Mouse (Mus musculus): ENCODE results near the gene Ankrd23. TPM values are rescaled to one million over a fixed set of nuclear protein-coding genes. Genes with fewer than 3 reads are reported as not detected.

The Ankrd23 gene
- total RNA-seq, 2 experiments from 2014 or later = 5.0 to 8.1 TPM

DNA sequence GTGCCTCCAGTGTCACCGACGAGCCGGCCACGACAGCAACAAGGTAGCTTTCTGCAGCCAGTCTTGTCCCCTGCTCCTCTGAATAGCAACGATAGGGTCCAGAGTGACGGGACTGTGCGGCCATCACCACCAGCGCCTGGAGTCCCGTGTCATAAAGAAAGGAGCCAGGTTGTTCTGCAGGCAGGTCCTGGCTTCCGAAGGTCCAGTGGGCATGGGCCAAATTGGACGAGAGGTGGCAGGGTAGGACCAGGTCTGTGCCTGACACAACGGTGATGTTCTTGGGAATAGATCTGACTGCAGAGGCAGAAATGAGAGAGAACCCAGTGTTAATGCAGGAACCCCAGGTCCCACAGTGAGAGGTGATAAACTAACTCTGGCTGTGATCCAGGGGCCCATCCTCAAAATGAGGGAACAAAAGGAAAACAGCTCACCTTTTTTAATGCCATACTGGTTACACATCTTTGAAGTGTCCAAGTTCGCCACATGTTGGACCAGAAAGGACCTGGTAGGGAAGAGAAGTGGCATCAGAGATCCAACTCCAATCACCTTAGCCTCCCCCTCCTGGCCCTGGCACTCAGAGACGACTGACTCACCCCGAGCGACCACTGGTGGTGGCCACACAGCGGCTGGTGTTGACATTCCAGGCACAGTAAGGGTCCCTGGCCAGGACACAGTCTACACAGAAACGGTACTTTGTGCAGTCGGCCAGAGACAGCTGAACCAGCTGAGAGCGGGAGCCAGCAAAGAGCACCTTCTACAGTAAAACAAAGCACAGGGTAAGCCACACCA is 13.6 kb upstream of the Ankrd23 start:
- H3K27ac ChIP-seq = no peak overlapping the region
- no peak for DNase-seq (ENCODE audit: extremely low spot score in 1 of 2, low spot score in 2 of 2)
- H3K4me3 ChIP-seq = no peak overlapping the region
- intact Hi-C loops (cut with DNase I) = no loop called here
- TF ChIP-seq CTCF (IDR thresholded peaks at IDR 0.05) = no peak

DNA sequence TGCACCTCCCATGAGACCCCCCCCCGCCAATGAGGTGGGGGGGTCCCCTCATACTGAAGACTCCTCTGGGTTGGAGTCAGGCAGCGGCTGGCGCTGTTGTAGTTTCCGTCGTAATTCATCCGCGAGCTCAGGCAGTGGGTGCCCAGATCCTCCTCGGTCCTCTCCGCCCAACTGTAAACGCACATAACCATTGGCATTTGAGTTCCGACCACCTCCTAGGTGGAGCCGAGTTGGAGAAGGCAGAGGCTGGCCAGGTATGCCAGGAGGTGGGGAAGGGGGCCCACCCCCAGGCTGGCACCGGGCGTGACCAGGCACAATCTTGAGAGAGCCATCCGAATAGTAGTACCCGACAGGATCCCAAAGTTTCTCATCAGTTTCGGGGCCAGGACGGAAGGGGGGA is 12.8 kb upstream of the Ankrd23 start:
- TF ChIP-seq CTCF (IDR thresholded peaks at IDR 0.05) = no peak
- H3K27ac ChIP-seq = no peak overlapping the region
- intact Hi-C loops (cut with DNase I) = loop anchor here (2.0 kb wide), 1 partner anchor 159 kb away; no protein-coding TSS in a partner anchor
- no peak for DNase-seq (ENCODE audit: extremely low spot score in 1 of 2, low spot score in 2 of 2)
- H3K4me3 ChIP-seq = no peak overlapping the region

DNA sequence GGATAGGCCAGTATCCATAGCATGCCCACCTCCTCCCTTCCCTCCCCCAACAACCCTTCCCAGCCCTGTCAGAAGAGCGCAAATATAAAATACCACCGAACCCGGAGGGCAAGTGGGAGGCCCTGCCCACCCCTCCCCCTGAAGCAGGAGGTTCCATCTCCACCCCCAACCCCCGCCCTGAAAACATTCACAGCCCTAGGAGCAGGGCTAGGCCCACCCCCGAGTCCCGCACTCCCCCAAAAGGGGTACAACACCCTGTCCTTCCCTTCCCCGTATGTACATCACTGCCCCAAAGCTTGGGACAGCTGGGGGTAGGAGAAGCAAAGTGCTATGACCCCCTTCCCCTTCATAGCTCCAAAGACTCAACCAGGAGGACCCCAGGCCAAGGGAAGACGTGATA is 12.1 kb upstream of the Ankrd23 start:
- no peak for TF ChIP-seq CTCF (IDR thresholded peaks at IDR 0.05)
- intact Hi-C loops (cut with DNase I) = loop anchor here (2.0 kb wide), 1 partner anchor 160 kb away; no protein-coding TSS in a partner anchor
- Histone ChIP-seq H3K27ac (no peak overlapping the region), H3K4me3 (no peak overlapping the region)
- no peak for DNase-seq (ENCODE audit: extremely low spot score in 1 of 2, low spot score in 2 of 2)

DNA sequence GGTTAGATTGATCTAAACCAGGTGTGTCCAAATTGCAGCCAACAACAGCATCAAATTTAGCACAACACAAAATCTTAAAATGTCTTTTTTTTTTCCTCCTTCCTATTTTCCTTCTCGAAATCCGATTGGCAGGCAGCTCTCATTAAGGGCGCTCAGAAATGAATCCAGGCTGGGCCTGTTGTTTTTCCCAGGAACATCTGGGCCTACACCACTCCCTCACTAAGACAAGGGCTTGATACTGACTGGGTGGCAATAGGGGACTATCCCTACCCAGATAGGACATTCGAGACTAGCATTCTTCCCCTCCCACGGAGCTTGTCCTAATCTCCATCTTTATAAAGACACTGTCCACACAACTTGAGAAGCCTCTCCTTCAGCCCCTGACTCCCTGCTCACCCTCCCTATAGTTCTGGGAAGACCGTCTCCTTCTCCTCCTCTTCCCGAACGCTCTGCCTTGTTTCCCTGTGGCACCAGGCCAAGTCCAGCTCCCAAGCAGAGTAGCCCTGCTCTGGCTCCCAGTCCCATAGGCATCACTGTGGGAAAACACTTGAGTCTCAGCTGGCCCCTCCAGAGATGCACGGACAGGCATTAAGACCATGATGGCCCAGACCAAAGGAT is 11.4 kb upstream of the Ankrd23 start:
- Histone ChIP-seq H3K4me3 (no peak overlapping the region), H3K27ac (peak overlapping the region; percentile 19)
- DNase-seq (ENCODE audit: extremely low spot score in 1 of 2, low spot score in 2 of 2) = peak in 1 of 2 experiments; percentile 35
- no peak for TF ChIP-seq CTCF (IDR thresholded peaks at IDR 0.05)
- intact Hi-C loops (cut with DNase I) = loop anchor here (1.0 to 2.0 kb wide), 5 partner anchors 87 to 197 kb away; no protein-coding TSS in a partner anchor

DNA sequence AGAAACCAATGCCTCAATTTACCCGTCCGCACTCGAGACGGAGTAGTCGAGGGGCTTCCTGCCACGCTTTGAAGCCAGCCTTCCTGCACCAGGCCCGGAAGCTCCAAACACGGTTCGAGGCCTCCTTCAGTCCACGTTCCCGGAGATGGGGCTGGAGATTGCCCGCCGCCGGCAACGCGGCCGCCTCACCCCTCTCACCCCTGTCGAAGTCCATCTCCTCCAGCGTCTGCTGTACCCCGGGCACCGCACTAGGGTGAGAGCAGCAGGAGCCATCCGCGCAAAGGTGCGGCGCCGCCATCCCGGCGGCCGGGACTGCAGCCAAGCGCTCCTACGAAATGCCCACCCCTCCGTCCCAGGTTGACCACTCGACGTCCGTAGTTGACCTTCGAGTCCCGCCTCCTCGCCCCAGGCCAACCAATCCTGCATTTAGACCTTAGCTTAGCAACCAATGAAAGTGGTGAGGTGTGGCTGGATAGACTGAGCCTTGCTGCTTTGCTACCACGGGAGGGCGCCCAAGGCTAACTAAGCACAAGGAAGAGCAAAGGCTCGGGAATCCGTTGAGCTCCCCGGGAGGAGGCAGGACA is 10.3 kb upstream of the Ankrd23 start, which contains the start of gene Ankrd39:
Gene Ankrd39, minus strand, starts transcription at position 558 of the 584 bp plus-strand sequence.
- TF ChIP-seq CTCF (IDR thresholded peaks at IDR 0.05) = peak; percentile 97
- intact Hi-C loops (cut with DNase I) = loop anchor here (1.0 to 2.0 kb wide), 4 partner anchors 88 to 198 kb away; no protein-coding TSS in a partner anchor
- Histone ChIP-seq H3K4me3 (peak within 1 kb of the TSS; percentile 84), H3K27ac (peak within 1 kb of the TSS; percentile 93)
- DNase-seq (ENCODE audit: extremely low spot score in 1 of 2, low spot score in 2 of 2) = peak; percentile 96 to 97

DNA sequence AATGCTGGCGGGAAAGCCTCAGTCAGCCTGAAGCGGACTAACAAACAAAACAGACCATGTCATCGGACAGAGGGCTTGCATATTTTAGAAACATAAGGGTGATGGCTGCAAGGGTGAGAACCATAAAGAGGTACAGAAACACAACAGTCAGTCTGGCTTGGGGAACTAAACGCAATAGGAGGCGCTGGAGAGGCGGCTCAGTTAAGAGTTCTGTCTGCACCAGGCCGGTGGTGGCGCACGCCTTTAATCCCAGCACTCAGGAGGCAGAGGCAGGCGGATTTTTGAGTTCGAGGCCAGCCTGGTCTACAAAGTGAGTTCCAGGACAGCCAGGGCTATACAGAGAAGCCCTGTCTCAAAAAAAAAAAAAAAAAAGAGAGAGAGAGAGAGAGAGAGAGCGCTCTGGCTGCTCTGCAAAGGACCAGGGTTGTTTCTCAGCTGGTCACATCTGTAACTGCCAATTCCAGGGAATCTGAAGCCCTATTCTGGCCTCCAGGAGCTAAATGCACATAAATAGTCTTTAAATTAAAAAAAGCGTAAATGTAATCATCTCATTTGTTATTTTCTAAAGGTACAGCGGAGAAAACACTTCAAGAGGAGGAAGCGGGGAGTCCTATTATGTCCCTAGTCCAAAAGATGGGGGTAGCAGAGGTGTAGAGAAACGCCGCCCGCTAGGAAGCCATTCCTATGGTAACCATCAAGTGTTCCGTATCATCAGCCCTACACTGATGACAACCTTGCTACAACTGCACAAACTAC is 9.3 kb upstream of the Ankrd23 start:
- Histone ChIP-seq H3K4me3 (peak overlapping the region; percentile 84), H3K27ac (peak overlapping the region; percentile 93; the same call in 1 of the 2 replicates)
- DNase-seq (ENCODE audit: extremely low spot score in 1 of 2, low spot score in 2 of 2) = no peak
- intact Hi-C loops (cut with DNase I) = loop anchor here (2.0 kb wide), 1 partner anchor 199 kb away; no protein-coding TSS in a partner anchor
- peak; percentile 40 for TF ChIP-seq CTCF (IDR thresholded peaks at IDR 0.05)

DNA sequence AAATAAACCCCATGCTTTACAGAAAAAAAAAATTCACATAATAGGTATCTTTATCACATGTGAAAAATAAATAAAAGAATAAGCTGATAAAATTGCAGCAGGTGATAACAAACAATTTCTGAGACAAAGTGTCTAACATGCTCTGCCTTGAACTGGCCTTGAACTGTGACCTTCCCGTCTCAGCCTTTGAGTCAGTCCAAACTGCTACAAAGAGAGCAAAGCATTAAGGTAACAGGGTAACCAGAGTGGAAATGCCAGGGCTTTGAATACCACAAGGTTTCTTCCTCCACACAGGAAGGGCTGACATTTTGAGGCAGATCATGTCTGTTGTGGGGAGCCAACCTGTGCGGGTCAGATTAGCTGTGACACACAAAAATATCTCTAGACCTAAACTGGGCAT is 8.7 kb upstream of the Ankrd23 start:
- no peak for TF ChIP-seq CTCF (IDR thresholded peaks at IDR 0.05)
- intact Hi-C loops (cut with DNase I) = no loop called here
- no peak overlapping the region for H3K27ac ChIP-seq
- no peak overlapping the region for H3K4me3 ChIP-seq
- no peak for DNase-seq (ENCODE audit: extremely low spot score in 1 of 2, low spot score in 2 of 2)

DNA sequence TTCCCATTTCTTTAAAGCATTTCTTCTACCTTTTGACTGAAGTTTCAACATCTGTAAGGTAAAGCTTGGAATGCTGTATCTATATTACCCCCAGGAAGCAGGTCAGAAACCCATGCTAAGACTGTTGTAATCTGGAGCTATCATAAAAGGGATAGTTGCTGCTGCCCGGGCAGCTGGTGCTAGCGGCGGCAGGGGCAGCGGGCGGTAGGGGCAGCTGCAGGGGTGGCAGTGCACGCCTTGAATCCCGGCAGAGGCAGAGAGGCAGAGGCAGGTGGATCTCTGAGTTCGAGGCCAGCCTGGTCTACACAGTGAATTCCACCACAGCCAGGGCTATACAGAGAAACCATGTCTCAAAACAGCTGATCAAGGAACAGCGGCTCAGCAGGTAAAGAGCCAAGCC is 6.2 kb upstream of the Ankrd23 start:
- no peak for DNase-seq (ENCODE audit: extremely low spot score in 1 of 2, low spot score in 2 of 2)
- H3K4me3 ChIP-seq = no peak overlapping the region
- intact Hi-C loops (cut with DNase I) = no loop called here
- H3K27ac ChIP-seq = no peak overlapping the region
- no peak for TF ChIP-seq CTCF (IDR thresholded peaks at IDR 0.05)

DNA sequence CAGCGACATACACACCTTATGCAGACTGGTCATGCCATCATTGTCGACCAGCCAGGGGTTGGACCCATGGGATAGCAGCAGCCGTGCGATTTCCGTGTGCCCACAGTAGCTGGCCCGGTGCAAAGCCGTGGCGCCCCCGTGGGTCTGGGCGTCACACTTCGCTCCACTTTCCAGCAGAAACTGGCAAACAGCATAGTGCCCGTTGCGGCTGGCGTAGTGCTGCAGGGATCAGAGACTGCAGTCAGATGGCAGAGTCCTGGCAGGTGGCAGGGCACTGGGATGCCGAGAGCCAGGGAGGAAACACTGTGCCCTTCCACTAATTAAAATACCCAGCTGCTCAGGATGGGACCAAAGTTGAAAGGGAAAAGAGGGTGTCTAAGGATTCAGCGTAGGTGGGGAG is 5.2 kb upstream of the Ankrd23 start:
- TF ChIP-seq CTCF (IDR thresholded peaks at IDR 0.05) = no peak
- intact Hi-C loops (cut with DNase I) = no loop called here
- no peak overlapping the region for H3K4me3 ChIP-seq
- no peak for DNase-seq (ENCODE audit: extremely low spot score in 1 of 2, low spot score in 2 of 2)
- no peak overlapping the region for H3K27ac ChIP-seq

DNA sequence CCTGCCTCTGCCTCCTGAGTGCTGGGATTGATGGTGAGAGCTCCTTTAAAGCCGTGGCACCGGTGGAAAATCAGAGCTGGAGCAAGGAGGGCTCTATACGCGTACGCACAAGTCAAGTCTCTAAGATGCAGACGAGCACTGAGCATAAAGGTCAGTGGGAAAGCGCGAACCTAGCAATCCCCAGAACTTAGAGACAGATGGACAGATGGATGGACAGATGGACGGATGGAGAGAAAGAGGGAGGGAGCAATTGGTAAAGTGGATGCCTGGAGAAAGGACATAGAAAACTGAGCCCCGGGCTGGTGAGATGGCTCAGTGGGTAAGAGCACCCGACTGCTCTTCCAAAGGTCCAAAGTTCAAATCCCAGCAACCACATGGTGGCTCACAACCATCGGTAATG is 4.1 kb upstream of the Ankrd23 start:
- no peak overlapping the region for H3K4me3 ChIP-seq
- TF ChIP-seq CTCF (IDR thresholded peaks at IDR 0.05) = no peak
- H3K27ac ChIP-seq = no peak overlapping the region
- DNase-seq (ENCODE audit: extremely low spot score in 1 of 2, low spot score in 2 of 2) = no peak
- intact Hi-C loops (cut with DNase I) = no loop called here

DNA sequence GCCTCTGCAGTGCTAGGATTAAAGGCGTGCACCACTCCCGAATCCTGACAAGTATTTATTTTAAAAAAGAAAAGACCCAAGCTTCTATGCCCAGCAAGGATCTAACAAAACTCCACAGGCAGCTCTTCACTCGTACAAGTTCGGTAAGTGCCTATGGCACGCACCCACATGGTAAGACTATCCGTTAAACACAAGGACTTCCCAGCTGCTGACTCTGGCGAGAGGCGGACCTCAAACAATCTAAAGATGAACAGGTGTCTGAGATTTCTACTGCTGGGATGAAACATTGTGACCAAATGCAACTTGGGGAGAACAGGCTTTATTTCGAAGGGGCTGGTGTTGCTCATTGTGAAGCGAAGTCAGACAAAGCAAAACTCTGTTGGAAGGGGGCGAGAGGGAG is 3.4 kb upstream of the Ankrd23 start:
- no peak for TF ChIP-seq CTCF (IDR thresholded peaks at IDR 0.05)
- H3K4me3 ChIP-seq = no peak overlapping the region
- no peak overlapping the region for H3K27ac ChIP-seq
- no peak for DNase-seq (ENCODE audit: extremely low spot score in 1 of 2, low spot score in 2 of 2)
- intact Hi-C loops (cut with DNase I) = no loop called here
